Mouse (Mus musculus): Measurements from ENCODE around the gene Ksr1. TPM values are rescaled to one million over a fixed set of nuclear protein-coding genes. Genes with fewer than 3 reads are reported as not detected.

Ksr1 gene
- total RNA-seq, 2 experiments from 2014 or later, result 9.1 to 10.0 TPM

DNA sequence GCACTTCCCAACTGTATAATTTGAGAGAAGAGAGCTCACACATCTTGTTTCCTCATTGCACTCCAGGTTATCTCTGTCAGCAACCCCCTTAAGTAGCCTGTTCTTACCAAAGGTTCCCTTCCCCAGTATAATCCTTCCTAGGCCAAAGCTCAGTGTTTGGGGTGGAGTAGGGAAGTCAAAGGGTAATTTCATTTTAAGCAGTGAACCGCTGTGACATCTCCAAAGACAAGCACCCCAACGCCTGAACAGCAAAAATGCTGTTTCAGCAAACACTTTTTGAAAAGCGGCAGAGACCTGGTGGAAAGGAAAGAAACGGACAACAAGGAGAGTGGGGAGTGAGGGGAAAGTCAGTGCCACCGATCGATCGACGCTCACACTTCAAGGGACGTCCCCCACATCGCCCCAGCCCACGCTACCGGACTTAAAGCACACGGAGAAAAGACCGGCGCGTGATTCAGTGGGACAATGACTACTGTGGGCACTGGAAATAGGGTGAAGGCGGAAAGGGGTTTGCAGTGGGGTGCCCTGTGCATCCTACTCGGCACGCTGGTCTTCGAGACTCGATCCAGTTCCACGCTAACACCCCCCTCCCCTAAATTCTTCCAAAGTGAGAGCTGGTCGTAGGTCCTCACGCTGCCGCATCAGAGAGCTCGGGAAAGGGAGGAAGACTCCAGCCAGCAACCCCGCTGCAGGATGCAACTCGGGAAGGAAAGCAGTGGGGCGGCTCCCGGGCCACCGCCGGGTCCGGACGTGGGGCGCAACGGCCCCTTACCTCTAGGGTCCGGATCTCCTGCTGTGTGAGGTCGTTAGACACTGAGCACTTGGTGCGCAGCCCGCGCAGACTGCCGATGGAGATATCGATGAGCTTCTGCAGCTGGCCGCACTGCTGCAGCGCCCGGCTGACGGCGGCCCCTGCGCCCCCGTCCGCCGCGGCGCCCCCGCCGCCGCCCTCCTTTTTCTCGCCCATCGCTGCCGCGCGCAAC, 633 bp downstream of the Ksr1 start:
- DNase-seq, result peak; percentile 44 to 63

DNA sequence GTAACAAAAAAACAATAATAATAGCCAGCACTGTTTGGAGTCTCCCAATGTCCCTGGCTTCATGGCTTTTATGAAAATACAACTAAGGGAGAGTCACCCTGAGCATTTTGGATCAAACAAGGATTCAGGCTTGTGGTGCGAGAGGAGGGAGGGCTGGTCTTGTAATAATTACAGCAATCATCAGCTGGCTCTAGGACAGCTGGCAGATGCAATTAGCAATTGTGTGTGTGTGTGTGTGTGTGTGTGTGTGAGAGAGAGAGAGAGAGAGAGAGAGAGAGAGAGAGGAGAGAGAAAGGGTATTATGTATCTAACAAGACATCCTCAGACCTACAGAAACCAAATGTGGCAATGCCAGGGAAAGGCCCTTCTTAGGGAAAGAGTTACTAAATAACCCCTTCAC, 1.5 kb downstream of the Ksr1 start:
- no peak for DNase-seq

DNA sequence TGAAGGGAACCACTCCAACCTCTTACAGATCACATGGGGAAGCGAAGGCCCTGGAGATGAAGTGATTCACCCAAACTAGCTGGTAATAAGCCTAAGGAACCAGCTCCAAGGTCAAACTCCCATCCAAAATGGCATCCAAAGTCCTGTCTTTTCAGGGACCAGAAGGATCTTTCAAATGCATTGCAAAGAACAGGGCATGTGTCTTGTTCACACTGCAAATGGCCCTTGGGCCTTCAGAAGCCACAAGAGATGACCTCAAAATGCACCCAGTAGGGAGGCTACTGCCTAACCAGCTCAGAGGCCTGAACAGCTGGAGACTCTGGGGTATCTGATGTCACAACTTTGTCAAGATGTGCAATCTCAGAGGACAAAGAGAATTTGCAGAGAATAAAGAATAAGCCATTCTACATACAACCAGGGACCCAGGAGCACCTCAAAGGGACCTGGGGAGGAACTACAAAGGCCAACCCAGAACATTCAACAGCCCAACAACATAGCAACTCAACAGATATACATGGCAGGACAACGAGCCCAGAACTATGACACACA, 2.1 kb downstream of the Ksr1 start:
- DNase-seq, result no peak

DNA sequence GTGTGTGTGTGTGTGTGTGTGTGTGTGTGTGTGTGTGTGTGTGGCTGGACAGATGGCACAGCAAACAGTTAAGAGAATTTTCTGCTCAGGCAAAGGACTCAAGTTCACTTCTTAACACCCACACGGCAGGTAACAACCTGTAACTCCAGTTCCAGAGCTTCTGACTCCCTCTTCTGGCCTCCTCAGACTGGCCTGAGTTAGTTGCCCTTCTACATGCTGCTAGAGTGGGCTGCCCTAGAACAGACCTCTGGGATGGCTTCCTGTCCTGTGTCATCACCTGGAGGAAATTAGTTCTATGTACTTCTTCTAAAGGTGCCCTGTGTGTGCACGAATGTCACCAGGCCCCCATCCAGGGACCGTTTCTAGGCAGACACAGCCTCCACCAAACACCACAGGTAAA, 2.9 kb downstream of the Ksr1 start:
- no peak for DNase-seq

DNA sequence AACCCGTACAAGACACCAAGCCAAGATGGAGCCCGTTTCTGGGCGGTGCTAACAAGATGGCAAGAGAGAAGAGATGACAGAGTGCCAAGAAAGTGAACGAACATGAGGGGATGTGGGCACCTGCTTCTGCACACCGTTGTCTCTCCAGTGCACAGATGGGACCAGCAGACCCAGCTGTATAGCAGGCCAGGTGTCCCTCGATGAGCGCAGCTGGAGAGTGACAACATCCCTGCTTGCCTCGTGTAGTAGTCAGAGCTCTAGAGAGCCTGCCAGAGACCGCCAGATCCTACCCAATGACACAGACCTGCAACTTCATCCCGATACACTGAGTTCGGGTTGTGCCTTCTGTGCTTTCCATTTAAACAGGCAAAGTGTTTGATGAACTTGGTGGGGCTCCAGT, 3.8 kb downstream of the Ksr1 start:
- no peak for DNase-seq

DNA sequence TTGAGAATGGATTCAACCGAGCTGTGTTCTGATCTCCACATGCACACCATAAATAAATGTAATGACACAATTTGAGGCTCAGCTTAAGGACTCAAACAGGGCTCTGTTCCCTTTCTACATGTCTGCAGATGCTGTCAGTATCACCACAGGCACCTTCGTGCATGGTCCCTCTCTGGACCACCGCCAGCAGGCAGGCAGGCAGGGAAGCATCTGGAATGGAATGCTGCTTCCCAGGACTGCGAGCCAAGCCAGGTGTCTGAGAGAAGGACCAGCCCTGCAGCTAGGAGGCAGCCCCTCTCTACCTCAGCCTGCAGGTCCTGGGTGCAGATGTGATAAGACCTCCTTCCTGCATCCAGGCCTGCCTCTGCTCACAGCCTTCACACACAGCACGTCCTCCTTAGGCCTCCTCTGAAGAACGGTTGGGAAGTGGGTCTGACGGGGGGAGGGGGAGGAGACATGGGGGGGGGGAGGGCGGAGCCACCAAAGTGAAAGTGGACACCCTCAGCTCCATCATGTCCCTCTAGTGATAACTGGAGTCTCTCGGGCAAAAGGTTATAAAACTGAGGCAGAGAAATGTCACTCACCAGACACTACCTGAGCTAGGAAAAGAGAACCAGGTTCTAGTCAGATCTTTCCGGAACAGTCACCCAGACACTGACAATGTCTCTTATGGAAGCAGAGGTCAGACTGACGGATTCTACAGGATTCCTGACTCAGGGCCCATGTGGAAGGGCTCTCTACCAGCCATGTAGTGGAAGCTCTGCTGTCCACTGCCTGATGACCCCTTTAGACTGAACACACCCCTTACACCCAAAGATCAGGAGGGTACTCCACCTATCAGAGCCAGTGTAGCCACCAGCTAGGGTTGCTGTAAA, 4.7 kb downstream of the Ksr1 start:
- DNase-seq, result no peak

DNA sequence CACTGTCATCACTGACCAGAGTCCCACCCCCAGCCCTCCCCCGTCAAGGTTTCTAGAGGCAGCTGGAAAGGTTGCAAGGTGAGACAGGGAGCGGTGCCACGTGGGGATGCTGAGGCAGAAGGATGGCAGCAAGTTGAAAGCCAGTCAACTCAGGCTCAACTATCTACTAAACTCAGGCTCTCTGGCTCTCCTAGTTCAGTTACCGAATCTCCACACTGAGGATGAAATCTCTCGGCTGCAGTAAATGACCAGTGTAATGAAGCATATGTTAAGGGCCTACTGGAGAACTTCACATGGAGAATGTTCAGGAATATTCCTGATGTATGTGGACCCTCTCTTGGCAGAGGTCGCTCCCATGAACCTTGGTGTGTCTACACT, 5.7 kb downstream of the Ksr1 start:
- DNase-seq, result no peak

DNA sequence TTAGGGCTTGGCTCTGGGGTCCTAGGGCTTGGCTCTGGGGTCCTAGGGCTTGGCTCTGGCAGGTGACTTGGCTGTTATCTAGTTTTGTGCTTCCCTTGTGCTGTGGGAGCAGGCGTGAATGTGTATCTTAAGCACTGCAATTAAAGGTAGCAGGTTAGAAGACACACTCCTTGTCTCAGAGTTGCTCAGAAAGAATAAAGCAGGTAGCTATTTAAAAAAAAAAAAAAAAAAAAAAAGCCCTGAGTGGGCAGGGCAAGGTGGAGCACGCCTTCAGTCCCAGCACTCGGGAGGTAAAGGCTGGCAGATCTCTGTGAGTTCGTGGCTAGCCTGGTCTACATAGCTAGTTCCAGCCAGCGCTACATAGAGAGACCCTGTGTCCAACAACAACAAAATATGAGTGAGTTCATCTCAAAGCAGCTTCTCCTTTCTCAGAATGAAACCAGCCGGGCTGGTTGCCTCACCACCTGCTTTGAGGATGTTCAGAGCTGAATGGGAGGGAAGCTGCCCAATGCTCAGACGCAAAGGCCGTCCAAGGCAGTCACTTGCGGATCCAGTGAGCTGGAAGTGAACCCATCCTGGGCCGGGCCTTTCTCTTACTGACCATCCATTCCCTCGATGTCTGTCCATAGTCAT, 6.2 kb downstream of the Ksr1 start:
- DNase-seq, result no peak

DNA sequence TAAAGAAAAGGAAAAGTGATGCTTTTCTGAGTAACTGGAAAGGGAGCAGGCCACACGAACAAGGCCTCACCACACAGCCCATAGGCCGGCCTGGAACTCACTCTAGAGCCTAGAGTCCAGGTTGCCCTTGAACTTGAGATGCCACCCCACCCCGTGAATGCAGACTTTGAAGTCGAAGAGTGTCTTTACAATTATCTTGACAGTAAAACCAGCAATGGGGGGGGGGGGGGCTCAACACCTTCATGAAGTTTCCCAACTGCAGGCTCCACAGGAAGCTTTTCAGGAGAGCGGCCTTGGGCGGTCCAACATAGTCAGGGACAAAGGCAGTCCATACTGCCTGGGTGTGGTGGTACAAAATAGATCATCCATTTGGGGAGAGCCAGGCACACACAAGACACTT, 7.6 kb downstream of the Ksr1 start:
- DNase-seq, result no peak

DNA sequence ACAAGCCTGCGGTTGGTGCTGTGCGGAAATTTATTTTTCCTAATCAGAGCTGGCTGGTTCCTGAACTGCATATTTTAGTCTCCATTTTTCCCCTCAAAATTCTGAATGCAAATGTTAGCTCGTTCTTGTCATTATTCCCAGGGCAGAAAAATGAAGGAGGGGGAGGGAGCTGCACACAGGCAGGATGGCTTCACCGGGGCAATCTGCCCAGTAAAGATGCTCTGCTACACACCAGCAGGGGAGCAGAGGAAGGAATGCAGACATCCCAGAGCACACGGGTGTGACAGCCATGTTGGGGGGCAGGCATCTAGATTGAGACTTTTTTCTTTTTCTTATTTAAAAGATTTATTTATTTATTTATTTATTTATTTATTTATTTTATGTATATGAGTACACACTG, 9.0 kb downstream of the Ksr1 start:
- no peak for DNase-seq

DNA sequence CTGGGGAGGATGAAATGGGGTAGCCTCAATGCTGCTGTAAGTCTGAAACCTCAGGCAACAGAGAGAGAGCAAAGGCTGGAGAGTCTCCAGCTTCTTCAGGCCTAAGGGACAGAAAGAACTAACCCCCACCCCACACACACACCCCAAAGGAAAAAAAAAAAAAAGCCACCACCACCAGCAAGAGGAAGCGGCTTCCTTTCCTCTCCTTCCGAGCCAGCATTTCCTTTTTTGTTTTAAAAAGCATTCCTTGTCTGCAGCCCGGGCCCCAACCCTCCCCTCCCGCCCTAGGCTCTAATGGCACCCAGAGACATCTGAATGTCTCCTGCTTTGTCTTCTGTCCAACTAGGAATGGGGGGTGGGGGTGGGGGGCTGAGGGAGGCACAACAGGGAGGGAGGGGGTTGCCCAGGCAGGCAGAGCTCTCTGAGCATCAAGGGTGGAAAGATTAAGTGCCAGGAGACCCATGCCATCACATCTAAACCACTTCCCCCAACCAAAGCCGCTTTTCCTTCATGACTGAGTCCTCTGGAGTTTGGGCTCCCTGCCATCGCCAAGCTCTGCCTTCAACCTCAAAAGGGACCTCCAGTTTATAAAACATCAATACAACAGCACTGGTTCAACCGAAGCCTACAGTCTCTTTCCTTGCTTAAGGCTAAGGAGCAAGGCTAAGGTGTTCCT, 10.4 kb downstream of the Ksr1 start:
- no peak for DNase-seq

DNA sequence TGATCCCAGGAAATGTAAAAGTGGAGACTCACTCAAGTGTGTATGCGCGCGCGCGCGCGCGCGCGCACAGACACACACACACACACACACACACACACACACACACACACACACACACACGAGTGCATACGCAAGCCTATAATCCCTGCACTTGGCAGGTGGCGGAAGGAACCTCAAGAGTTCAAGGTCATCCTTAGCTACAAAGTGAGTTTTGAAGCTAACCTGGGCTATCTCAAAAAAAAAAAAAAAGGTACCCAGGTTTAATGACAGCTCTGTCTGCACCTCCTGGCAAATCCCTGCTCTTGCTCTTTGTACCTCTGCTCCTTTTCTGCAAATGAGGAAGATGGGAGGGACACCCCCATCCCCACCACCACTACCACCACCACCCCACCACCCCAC, 11.1 kb downstream of the Ksr1 start:
- DNase-seq, result no peak

DNA sequence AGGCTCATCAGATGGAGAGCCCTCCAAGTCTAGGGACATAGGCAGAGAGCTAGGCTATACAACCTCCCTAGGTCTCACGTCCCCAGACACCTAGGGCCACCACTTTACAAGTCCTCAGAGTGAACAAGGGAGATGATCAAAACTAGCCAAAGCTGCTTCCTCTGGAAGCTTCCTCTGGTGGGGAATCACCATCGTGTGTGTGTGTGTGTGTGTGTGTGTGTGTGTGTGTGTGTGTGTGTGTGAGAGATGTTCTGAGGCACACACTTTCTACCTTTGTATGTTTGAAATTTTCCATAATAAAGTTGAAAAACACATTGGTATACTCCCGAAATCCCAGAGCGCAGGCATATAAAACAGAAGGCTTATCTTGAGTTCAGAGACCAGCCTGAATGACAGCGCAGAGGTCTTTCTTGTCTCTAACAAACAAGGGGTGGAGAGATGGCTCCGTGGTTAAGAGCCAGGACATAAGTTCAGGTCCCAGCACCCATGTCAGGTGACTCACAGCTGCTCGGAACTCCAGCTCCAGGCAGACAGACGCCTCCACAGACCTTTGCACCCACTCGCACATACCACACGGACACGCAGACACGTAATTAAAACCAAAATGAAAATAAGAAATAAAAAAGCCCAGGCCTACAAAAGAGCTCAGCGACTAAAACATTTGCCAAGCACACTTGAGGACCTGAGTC, 11.6 kb downstream of the Ksr1 start:
- DNase-seq, result no peak

DNA sequence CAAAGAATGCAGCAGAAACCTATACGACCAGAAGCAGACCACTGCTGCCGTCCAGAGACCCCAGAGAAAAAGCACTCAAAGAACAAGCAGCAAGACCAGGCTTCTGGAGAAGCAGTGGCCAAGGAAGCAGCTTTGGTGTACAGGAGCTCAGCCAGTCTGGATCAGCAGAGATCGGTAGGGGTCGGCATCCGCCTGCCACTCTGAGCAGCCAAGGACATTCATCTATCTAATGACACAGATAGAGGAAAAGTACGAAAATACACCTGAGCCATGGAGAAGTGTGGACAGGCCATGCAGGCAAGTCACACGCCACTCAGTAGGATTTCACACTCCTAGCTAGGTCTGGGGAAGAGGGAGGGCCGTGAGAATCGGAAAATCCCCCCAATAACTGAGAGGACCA, 12.2 kb downstream of the Ksr1 start:
- DNase-seq, result no peak

DNA sequence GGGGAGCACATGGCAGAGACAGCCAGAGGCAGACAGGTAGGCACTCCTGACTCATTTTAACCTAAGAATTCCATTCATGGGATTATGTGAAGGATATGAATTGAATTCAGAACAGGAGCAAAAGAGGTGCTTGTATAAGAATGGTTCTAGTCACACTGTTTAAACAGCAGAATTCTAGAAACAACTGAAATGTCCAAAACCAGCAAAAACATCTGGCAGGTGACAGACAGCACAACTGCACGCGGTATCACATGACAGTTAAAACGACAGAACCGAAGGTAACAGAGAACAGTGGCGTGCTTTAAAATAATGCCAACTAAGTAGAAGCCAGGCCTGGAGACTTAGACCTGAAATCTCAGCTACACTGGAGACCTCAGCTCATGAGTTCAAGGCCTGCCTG, 13.2 kb downstream of the Ksr1 start:
- no peak for DNase-seq

DNA sequence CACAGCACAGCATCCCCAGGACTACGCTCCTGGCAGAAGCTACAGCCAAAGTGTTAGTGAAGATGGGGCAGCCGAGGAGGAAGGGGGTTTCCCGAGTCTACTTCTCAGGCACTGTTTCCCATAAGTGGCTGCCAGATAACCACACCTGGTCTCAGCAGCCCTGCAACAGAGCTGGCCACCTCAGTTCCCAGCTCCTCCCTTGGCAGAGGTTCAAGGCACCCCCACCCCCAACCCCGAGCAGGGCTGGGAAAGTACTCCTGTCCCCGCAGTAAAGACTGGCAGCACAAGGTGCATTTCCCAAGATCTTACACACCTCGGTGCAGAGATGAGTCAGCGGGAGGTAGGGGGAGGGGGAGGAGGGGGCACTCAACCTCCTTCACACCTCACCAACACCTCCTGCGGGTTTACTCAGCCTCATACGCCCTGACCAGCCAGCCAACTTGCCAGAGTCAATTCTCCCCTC, 14.2 kb downstream of the Ksr1 start:
- no peak for DNase-seq

DNA sequence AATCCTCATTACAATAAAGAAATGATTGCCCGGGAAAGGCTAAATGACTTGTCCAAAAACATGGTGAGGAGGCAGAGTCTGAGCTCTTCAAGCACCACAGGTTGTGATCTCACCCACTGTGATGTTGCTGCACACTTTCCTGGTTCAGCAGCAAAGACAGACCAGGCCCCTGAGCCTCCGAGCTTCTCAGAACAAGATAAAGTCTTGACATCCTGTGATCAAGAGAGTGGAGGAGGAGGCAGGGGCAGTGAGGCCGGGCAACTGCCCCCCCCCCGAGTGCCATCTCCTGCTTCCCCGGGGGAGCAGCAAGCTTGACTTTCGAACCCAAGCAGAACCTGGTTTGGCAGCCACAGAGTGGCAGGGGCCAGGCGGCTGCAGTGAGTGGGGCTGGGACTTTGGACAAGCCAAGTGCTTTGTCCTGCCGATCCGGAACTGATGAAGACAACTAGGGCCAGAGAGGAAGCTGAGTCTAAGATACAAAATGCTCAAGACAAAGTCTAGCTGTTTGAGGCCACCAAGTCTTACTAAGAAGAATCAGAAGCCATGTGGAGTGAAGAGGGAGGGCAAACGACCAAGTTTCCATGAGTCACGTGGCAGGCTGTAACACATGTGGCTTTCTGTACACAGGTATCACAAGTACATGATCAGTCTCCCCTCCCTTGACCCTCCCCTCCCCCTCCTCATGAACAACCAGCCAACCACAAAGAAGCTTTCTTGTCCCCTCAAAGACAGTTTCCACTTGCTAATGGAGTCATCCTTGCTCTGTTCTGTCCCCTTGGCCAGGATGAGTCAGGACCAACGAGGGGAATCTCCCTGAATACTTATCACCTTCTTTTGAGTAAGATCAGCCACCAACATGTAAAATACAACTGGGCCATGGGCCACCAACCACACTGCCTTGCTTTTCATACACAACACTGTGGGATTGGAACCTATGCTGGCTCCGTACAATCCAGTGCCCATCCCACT, 16.5 kb downstream of the Ksr1 start:
- no peak for DNase-seq

DNA sequence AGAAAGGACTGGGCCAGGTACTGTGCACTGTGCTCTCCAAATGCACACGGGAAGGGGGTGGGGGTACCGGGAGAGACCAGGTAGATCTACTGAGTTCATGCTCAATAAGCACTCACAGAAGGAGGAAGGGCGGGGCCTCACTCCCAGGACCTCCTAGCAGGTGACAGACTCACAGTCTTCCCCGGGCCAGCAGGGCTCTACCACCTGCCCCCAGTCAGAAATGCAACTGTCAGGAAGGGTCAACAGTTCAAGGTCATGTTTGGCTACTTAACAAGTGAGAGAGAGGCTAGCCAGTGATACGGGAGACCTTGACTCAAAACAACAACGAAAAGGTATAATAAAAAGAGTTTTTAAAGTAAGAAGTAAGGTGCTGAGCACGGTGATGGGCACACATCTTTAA, 18.0 kb downstream of the Ksr1 start:
- no peak for DNase-seq

DNA sequence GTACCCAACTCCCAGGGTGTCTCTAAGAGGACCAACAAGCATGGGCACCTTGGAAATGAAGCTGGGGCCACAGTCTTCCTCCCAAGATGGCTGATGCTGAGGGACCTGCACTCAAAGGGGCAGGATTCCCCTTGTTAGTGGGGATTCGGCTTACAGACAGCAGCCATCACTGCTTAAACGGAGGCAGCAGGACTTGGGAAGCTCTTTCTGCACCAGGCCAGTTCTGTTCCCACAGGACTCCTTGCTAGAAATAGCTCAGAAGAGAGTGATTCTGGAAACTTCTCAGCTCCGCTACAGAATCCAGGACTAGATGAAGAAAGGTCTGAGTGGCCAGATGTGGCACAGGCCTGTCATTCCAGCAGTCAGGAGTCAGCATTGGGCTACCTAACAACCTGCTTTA, 19.2 kb downstream of the Ksr1 start:
- no peak for DNase-seq

DNA sequence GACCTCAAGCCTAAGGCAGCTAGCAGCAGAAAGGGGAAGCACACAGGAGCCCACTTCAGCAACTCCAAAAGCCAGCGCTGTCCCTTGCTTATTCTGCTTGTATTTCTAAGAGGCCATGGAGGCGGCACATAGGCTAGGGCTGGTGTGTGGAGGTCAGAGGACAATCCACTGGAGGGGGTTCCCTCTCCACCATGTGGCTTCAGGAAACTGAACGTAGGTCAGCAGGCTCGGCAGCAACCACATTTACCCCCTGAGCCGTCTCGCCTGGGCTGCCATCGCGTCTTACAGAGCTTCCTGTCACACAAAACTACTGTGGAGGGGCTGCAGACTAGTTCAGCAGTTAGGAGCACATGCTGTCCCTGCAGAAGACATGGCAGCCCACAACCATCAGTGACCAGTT, 20.4 kb downstream of the Ksr1 start:
- DNase-seq, result no peak

Measured in adrenal gland, postnatal 36 days (tissue).